Mouse (Mus musculus): ENCODE data around the gene Olfr802. TPM values are rescaled to one million over a fixed set of nuclear protein-coding genes. Genes with fewer than 3 reads are reported as not detected.

The Olfr802 gene
- not detected in 2 replicates for polyA plus RNA-seq (2015; fragmentation: Nextera tagmentation; extraction: Ambion mirVana)

- Histone ChIP-seq H3K4me3 (no peak within 1 kb of the TSS), H3K9ac (no peak within 1 kb of the TSS), H3K4me2 (no peak within 1 kb of the TSS), H3K27me3 (no peaks in the 10 kb centered on the region), H3K36me3 (no peaks in the 10 kb centered on the region), H3K9me3 (no peaks in the 10 kb centered on the region), H3K4me1 (no peaks in the 10 kb centered on the region), H3K27ac (no peak within 1 kb of the TSS)
- 57% methylated on average over 1 of the region's 1 CpGs for WGBS
- no peak for ATAC-seq (ENCODE audit: insufficient number of reproducible peaks, insufficient read depth, low FRiP score, low TSS enrichment, low read depth)
Measured at GRCm38 (mm10) chr10:129688069-129688468, at the start of gene Olfr802. TSS of gene Olfr802 (minus strand) at chr10:129688169.

- Histone ChIP-seq H3K4me2 (no peak within 1 kb of the TSS), H3K4me1 (no peaks in the 10 kb centered on the region), H3K27ac (no peak within 1 kb of the TSS), H3K9me3 (no peaks in the 10 kb centered on the region), H3K4me3 (no peak within 1 kb of the TSS), H3K27me3 (no peaks in the 10 kb centered on the region), H3K9ac (no peak within 1 kb of the TSS), H3K36me3 (no peaks in the 10 kb centered on the region)
- WGBS, result 95% methylated on average over 2 of the region's 2 CpGs
- ATAC-seq (ENCODE audit: insufficient number of reproducible peaks, insufficient read depth, low FRiP score, low TSS enrichment, low read depth), result no peak
Measured at GRCm38 (mm10) chr10:129729275-129729674, 41.3 kb upstream of the Olfr802 start, which contains the start of gene Olfr805. TSS of gene Olfr805 (minus strand) at chr10:129729375.

GRCm38 (mm10) chr10:129702910-129703309, 14.9 kb upstream of the Olfr802 start, which contains the start of gene Olfr804:
TSS of gene Olfr804 (plus strand) at chr10:129703210.
- H3K4me3 ChIP-seq, result no peak within 1 kb of the TSS
- H3K27me3 ChIP-seq, result no peaks in the 10 kb centered on the region
- H3K4me2 ChIP-seq, result no peak within 1 kb of the TSS
- no peak for ATAC-seq (ENCODE audit: insufficient number of reproducible peaks, insufficient read depth, low FRiP score, low TSS enrichment, low read depth)
- no peaks in the 10 kb centered on the region for H3K36me3 ChIP-seq
- H3K9ac ChIP-seq, result no peak within 1 kb of the TSS
- H3K4me1 ChIP-seq, result no peaks in the 10 kb centered on the region
- no peak within 1 kb of the TSS for H3K27ac ChIP-seq
- H3K9me3 ChIP-seq, result no peaks in the 10 kb centered on the region

GRCm38 (mm10) chr10:129694186-129694585, 6.2 kb upstream of the Olfr802 start, which contains the start of gene Olfr803:
TSS of gene Olfr803 (minus strand) at chr10:129694286.
- no peak within 1 kb of the TSS for H3K4me3 ChIP-seq
- H3K9me3 ChIP-seq, result no peaks in the 10 kb centered on the region
- no peak within 1 kb of the TSS for H3K9ac ChIP-seq
- no peaks in the 10 kb centered on the region for H3K27me3 ChIP-seq
- H3K36me3 ChIP-seq, result no peaks in the 10 kb centered on the region
- no peaks in the 10 kb centered on the region for H3K4me1 ChIP-seq
- H3K4me2 ChIP-seq, result no peak within 1 kb of the TSS
- ATAC-seq (ENCODE audit: insufficient number of reproducible peaks, insufficient read depth, low FRiP score, low TSS enrichment, low read depth), result no peak
- WGBS, result 79% methylated on average over 2 of the region's 2 CpGs
- H3K27ac ChIP-seq, result no peak within 1 kb of the TSS

DNA sequence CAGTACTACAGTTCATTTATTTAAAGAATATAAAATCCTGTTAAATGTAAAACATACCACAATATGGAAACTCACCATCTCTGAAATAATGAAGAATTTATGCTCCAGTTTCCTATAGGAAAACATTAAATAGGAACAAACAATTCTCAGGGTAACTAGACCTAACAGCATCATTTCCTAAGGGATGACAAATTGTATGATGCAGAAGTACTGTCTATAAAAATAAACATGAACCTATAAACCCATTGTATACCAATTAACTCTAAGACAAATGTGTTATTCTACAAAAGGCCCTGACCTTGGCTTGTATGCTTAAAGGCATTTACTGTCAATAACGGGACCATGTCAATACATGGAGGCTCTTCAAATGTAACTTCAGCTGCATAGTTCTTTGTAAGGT, 14.2 kb downstream of the Olfr802 start, which contains the start of gene Olfr801:
TSS of gene Olfr801 (minus strand) at position 101 of the 400 bp plus-strand sequence.
- Histone ChIP-seq H3K4me3 (no peak within 1 kb of the TSS), H3K27ac (no peak within 1 kb of the TSS), H3K36me3 (no peaks in the 10 kb centered on the region), H3K9ac (no peak within 1 kb of the TSS), H3K9me3 (no peaks in the 10 kb centered on the region), H3K27me3 (no peaks in the 10 kb centered on the region), H3K4me1 (no peaks in the 10 kb centered on the region), H3K4me2 (no peak within 1 kb of the TSS)
- WGBS, result 76% methylated on average over 1 of the region's 1 CpGs
- ATAC-seq (ENCODE audit: insufficient number of reproducible peaks, insufficient read depth, low FRiP score, low TSS enrichment, low read depth), result no peak

GRCm38 (mm10) chr10:129657394-129657793, 30.6 kb downstream of the Olfr802 start, which contains the start of gene Olfr800:
TSS of gene Olfr800 (plus strand) at chr10:129657694.
- ATAC-seq (ENCODE audit: insufficient number of reproducible peaks, insufficient read depth, low FRiP score, low TSS enrichment, low read depth), result no peak
- Histone ChIP-seq H3K4me2 (no peak within 1 kb of the TSS), H3K9ac (no peak within 1 kb of the TSS)

GRCm38 (mm10) chr10:129651763-129652162, 36.2 kb downstream of the Olfr802 start:
- H3K4me3 ChIP-seq, result no peak overlapping the region
- H3K9ac ChIP-seq, result no peak overlapping the region
- H3K4me2 ChIP-seq, result no peak overlapping the region
- H3K4me1 ChIP-seq, result no peaks in the 10 kb centered on the region
- ATAC-seq (ENCODE audit: insufficient number of reproducible peaks, insufficient read depth, low FRiP score, low TSS enrichment, low read depth), result no peak
- no peaks in the 10 kb centered on the region for H3K36me3 ChIP-seq
- WGBS, result 91% methylated on average over 1 of the region's 1 CpGs
- H3K27ac ChIP-seq, result no peak overlapping the region
- no peaks in the 10 kb centered on the region for H3K27me3 ChIP-seq
- no peaks in the 10 kb centered on the region for H3K9me3 ChIP-seq

More at GRCm38 (mm10) chr10:129657394-129657793, 30.6 kb downstream of the Olfr802 start, which contains the start of gene Olfr800:
- no peaks in the 10 kb centered on the region for H3K27me3 ChIP-seq
- H3K4me3 ChIP-seq, result no peak within 1 kb of the TSS
- H3K27ac ChIP-seq, result no peak within 1 kb of the TSS
- no peaks in the 10 kb centered on the region for H3K36me3 ChIP-seq
- H3K4me1 ChIP-seq, result no peaks in the 10 kb centered on the region
- H3K9me3 ChIP-seq, result no peaks in the 10 kb centered on the region

GRCm38 (mm10) chr10:129637184-129637583, 50.8 kb downstream of the Olfr802 start, which contains the start of gene Olfr799:
TSS of gene Olfr799 (plus strand) at chr10:129637484.
- WGBS, result 13% methylated on average over 1 of the region's 1 CpGs

GRCm38 (mm10) chr10:129627834-129628233, 60.1 kb downstream of the Olfr802 start, which contains the start of gene Olfr798:
TSS of gene Olfr798 (minus strand) at chr10:129627934.
- no peaks in the 10 kb centered on the region for H3K27me3 ChIP-seq
- H3K4me3 ChIP-seq, result no peak within 1 kb of the TSS
- no peak for ATAC-seq (ENCODE audit: insufficient number of reproducible peaks, insufficient read depth, low FRiP score, low TSS enrichment, low read depth)
- no peaks in the 10 kb centered on the region for H3K4me1 ChIP-seq
- no peak within 1 kb of the TSS for H3K4me2 ChIP-seq
- H3K9ac ChIP-seq, result no peak within 1 kb of the TSS
- no peak within 1 kb of the TSS for H3K27ac ChIP-seq
- no peaks in the 10 kb centered on the region for H3K9me3 ChIP-seq
- H3K36me3 ChIP-seq, result no peaks in the 10 kb centered on the region
- 78% methylated on average over 1 of the region's 1 CpGs for WGBS

More at GRCm38 (mm10) chr10:129637184-129637583, 50.8 kb downstream of the Olfr802 start, which contains the start of gene Olfr799:
- no peak within 1 kb of the TSS for H3K4me3 ChIP-seq
- no peaks in the 10 kb centered on the region for H3K27me3 ChIP-seq
- H3K4me1 ChIP-seq, result no peaks in the 10 kb centered on the region
- no peak within 1 kb of the TSS for H3K9ac ChIP-seq
- H3K9me3 ChIP-seq, result no peaks in the 10 kb centered on the region
- no peak within 1 kb of the TSS for H3K27ac ChIP-seq
- no peak for ATAC-seq (ENCODE audit: insufficient number of reproducible peaks, insufficient read depth, low FRiP score, low TSS enrichment, low read depth)
- no peaks in the 10 kb centered on the region for H3K36me3 ChIP-seq
- no peak within 1 kb of the TSS for H3K4me2 ChIP-seq

Small RNAs within 50 kb of the gene (microRNA-seq; reads per million reads assigned to microRNA genes)
- not detected for gene Gm24485

Other genes starting within 250 kb of the Olfr802 start
- gene Olfr787, start 226.3 kb downstream of the Olfr802 start, polyA plus RNA-seq (2015; fragmentation: Nextera tagmentation; extraction: Ambion mirVana), result not detected in 2 replicates
- not detected in 2 replicates for gene Olfr788, start 217.2 kb downstream of the Olfr802 start, polyA plus RNA-seq (2015; fragmentation: Nextera tagmentation; extraction: Ambion mirVana)
- gene Olfr789, start 203.4 kb downstream of the Olfr802 start, polyA plus RNA-seq (2015; fragmentation: Nextera tagmentation; extraction: Ambion mirVana), result not detected in 2 replicates
- not detected in 2 replicates for gene Olfr790, start 189.7 kb downstream of the Olfr802 start, polyA plus RNA-seq (2015; fragmentation: Nextera tagmentation; extraction: Ambion mirVana)
- gene Olfr791, start 166.4 kb downstream of the Olfr802 start, polyA plus RNA-seq (2015; fragmentation: Nextera tagmentation; extraction: Ambion mirVana), result not detected in 2 replicates
- not detected in 2 replicates for gene Olfr792, start 149.0 kb downstream of the Olfr802 start, polyA plus RNA-seq (2015; fragmentation: Nextera tagmentation; extraction: Ambion mirVana)
- not detected in 2 replicates for gene Olfr794, start 120.5 kb downstream of the Olfr802 start, polyA plus RNA-seq (2015; fragmentation: Nextera tagmentation; extraction: Ambion mirVana)
- not detected in 2 replicates for gene Olfr796, start 75.6 kb downstream of the Olfr802 start, polyA plus RNA-seq (2015; fragmentation: Nextera tagmentation; extraction: Ambion mirVana)
- not detected in 2 replicates for gene Olfr798, start 60.2 kb downstream of the Olfr802 start, polyA plus RNA-seq (2015; fragmentation: Nextera tagmentation; extraction: Ambion mirVana)
- gene Olfr799, start 50.7 kb downstream of the Olfr802 start, polyA plus RNA-seq (2015; fragmentation: Nextera tagmentation; extraction: Ambion mirVana), result not detected in 2 replicates
- gene Olfr800, start 30.5 kb downstream of the Olfr802 start, polyA plus RNA-seq (2015; fragmentation: Nextera tagmentation; extraction: Ambion mirVana), result not detected in 2 replicates
- gene Olfr801, start 14.3 kb downstream of the Olfr802 start, polyA plus RNA-seq (2015; fragmentation: Nextera tagmentation; extraction: Ambion mirVana), result not detected in 2 replicates
- gene Olfr803, start 6.1 kb upstream of the Olfr802 start, polyA plus RNA-seq (2015; fragmentation: Nextera tagmentation; extraction: Ambion mirVana), result not detected in 2 replicates
- not detected in 2 replicates for gene Olfr804, start 15.0 kb upstream of the Olfr802 start, polyA plus RNA-seq (2015; fragmentation: Nextera tagmentation; extraction: Ambion mirVana)
- gene Olfr805, start 41.2 kb upstream of the Olfr802 start, polyA plus RNA-seq (2015; fragmentation: Nextera tagmentation; extraction: Ambion mirVana), result not detected in 2 replicates
- gene Olfr806, start 53.8 kb upstream of the Olfr802 start, polyA plus RNA-seq (2015; fragmentation: Nextera tagmentation; extraction: Ambion mirVana), result not detected in 2 replicates
- not detected in 2 replicates for gene Olfr807, start 69.6 kb upstream of the Olfr802 start, polyA plus RNA-seq (2015; fragmentation: Nextera tagmentation; extraction: Ambion mirVana)
- not detected in 2 replicates for gene Olfr808, start 77.3 kb upstream of the Olfr802 start, polyA plus RNA-seq (2015; fragmentation: Nextera tagmentation; extraction: Ambion mirVana)
- gene Olfr809, start 86.5 kb upstream of the Olfr802 start, polyA plus RNA-seq (2015; fragmentation: Nextera tagmentation; extraction: Ambion mirVana), result not detected in 2 replicates
- 0.06 TPM in 1 of 2 replicates, not detected in the other for gene Olfr810, start 106.7 kb upstream of the Olfr802 start, polyA plus RNA-seq (2015; fragmentation: Nextera tagmentation; extraction: Ambion mirVana)
- not detected in 2 replicates for gene Olfr811, start 116.2 kb upstream of the Olfr802 start, polyA plus RNA-seq (2015; fragmentation: Nextera tagmentation; extraction: Ambion mirVana)
- gene Olfr812, start 157.9 kb upstream of the Olfr802 start, polyA plus RNA-seq (2015; fragmentation: Nextera tagmentation; extraction: Ambion mirVana), result not detected in 2 replicates
- 0.18 TPM in 1 of 2 replicates, not detected in the other for gene Olfr813, start 167.2 kb upstream of the Olfr802 start, polyA plus RNA-seq (2015; fragmentation: Nextera tagmentation; extraction: Ambion mirVana)
- gene Olfr814, start 191.7 kb upstream of the Olfr802 start, polyA plus RNA-seq (2015; fragmentation: Nextera tagmentation; extraction: Ambion mirVana), result not detected in 2 replicates
- gene Olfr815, start 217.7 kb upstream of the Olfr802 start, polyA plus RNA-seq (2015; fragmentation: Nextera tagmentation; extraction: Ambion mirVana), result not detected in 2 replicates
- gene Olfr816, start 227.4 kb upstream of the Olfr802 start, polyA plus RNA-seq (2015; fragmentation: Nextera tagmentation; extraction: Ambion mirVana), result not detected in 2 replicates

Measured in embryonic facial prominence, embryonic 13.5 days (tissue).